Mouse (Mus musculus): ENCODE data around the gene Maml3. TPM values are rescaled to one million over a fixed set of nuclear protein-coding genes. Genes with fewer than 3 reads are reported as not detected.

The Maml3 gene
- polyA plus RNA-seq, 1 experiment, result 4.8 TPM

- DNase-seq (ENCODE audit: low spot score), result no peak
Observed at GRCm38 (mm10) chr3:51914900-51915299, 190.0 kb downstream of the Maml3 start.

- DNase-seq (ENCODE audit: low spot score), result no peak
Observed at GRCm38 (mm10) chr3:51913498-51913897, 191.4 kb downstream of the Maml3 start.

- no peak for DNase-seq (ENCODE audit: low spot score)
Observed at GRCm38 (mm10) chr3:51912214-51912613, 192.7 kb downstream of the Maml3 start.

GRCm38 (mm10) chr3:51908437-51908990 is 196.4 kb downstream of the Maml3 start:
- no peak for DNase-seq (ENCODE audit: low spot score)

- DNase-seq (ENCODE audit: low spot score), result no peak
Observed at GRCm38 (mm10) chr3:51907113-51907860, 197.6 kb downstream of the Maml3 start.

GRCm38 (mm10) chr3:51905903-51906302 is 199.0 kb downstream of the Maml3 start:
- DNase-seq (ENCODE audit: low spot score), result no peak

- no peak for DNase-seq (ENCODE audit: low spot score)
Observed at GRCm38 (mm10) chr3:51904357-51904855, 200.5 kb downstream of the Maml3 start.

- DNase-seq (ENCODE audit: low spot score), result no peak
Observed at GRCm38 (mm10) chr3:51901151-51901550, 203.7 kb downstream of the Maml3 start.

GRCm38 (mm10) chr3:51894514-51894913 is 210.4 kb downstream of the Maml3 start:
- DNase-seq (ENCODE audit: low spot score), result no peak

- DNase-seq (ENCODE audit: low spot score), result no peak
Observed at GRCm38 (mm10) chr3:51891562-51892119, 213.2 kb downstream of the Maml3 start.

GRCm38 (mm10) chr3:51890181-51890580 is 214.7 kb downstream of the Maml3 start:
- DNase-seq (ENCODE audit: low spot score), result no peak

GRCm38 (mm10) chr3:51889776-51890175 is 215.1 kb downstream of the Maml3 start:
- no peak for DNase-seq (ENCODE audit: low spot score)

GRCm38 (mm10) chr3:51888662-51889433 is 216.0 kb downstream of the Maml3 start:
- no peak for DNase-seq (ENCODE audit: low spot score)

GRCm38 (mm10) chr3:51888295-51888661 is 216.6 kb downstream of the Maml3 start:
- no peak for DNase-seq (ENCODE audit: low spot score)

GRCm38 (mm10) chr3:51885920-51886319 is 219.0 kb downstream of the Maml3 start:
- DNase-seq (ENCODE audit: low spot score), result no peak

GRCm38 (mm10) chr3:51885487-51885886 is 219.4 kb downstream of the Maml3 start:
- no peak for DNase-seq (ENCODE audit: low spot score)

- DNase-seq (ENCODE audit: low spot score), result no peak
Observed at GRCm38 (mm10) chr3:51881981-51882380, 222.9 kb downstream of the Maml3 start.

GRCm38 (mm10) chr3:51881393-51881792 is 223.5 kb downstream of the Maml3 start:
- no peak for DNase-seq (ENCODE audit: low spot score)

- DNase-seq (ENCODE audit: low spot score), result no peak
Observed at GRCm38 (mm10) chr3:51880506-51881036, 224.3 kb downstream of the Maml3 start.

- DNase-seq (ENCODE audit: low spot score), result no peak
Observed at GRCm38 (mm10) chr3:51879211-51879610, 225.7 kb downstream of the Maml3 start.

GRCm38 (mm10) chr3:51878577-51878976 is 226.3 kb downstream of the Maml3 start:
- DNase-seq (ENCODE audit: low spot score), result no peak

GRCm38 (mm10) chr3:51876729-51877128 is 228.1 kb downstream of the Maml3 start:
- DNase-seq (ENCODE audit: low spot score), result no peak

Data from urinary bladder, adult 2 months (tissue).